Mouse (Mus musculus) thymus, adult 2 months (tissue): ENCODE data around the gene Nin.

Experiments used
- CTCF ChIP-seq: fragments of 200-500 bp; IDR thresholded peaks from 2 replicates; pipeline ENCODE4 v1.5.1; 2012; ENCODE audit warnings: mild to moderate bottlenecking, control low read depth, low read length, moderate library complexity, borderline replicate concordance; ENCODE audit not compliant: control insufficient read depth, poor library complexity, insufficient read depth; ENCODE audit errors: extremely low read depth
- POLR2A ChIP-seq: fragments of 200-500 bp; IDR thresholded peaks from 2 replicates; pipeline ENCODE4 v1.6.1; 2012; ENCODE audit warnings: mild to moderate bottlenecking, low read length, control low read depth, moderate library complexity; ENCODE audit not compliant: control insufficient read depth, poor library complexity, insufficient read depth; ENCODE audit errors: extremely low read depth

- no peak for TF ChIP-seq CTCF
- TF ChIP-seq POLR2A = no peak
Observed at GRCm38 (mm10) chr12:70068647-70069257, 44.8 kb downstream of the Nin start.
